In genomic region chr17:34388513-34388912, GRCm38 (mm10) we compare ENCODE assay signal across 10 mouse cellular contexts. TPM values are rescaled to one million over a fixed set of nuclear protein-coding genes. Genes with fewer than 3 reads are reported as not detected.
A peak's percentile ranks its signal among the peaks of the same experiment; 100 is the strongest.
DNase-seq lines count a peak whose midpoint lies in the region; ATAC-seq and TF ChIP-seq lines count a peak whose summit lies in the region.
"Had no signal": no experiment of that assay in that cellular context is flagged by ENCODE, and none has a peak within 500 bp of the region (broad histone marks: within the 10 kb centered on the region; RNA-seq: fewer than 3 reads in every experiment).

No protein-coding gene starts in this region.

- dilution Hi-C loops in CH12.LX (cut with MboI; ENCODE audit: extremely low pct_ligation_motif_present, extremely low pct_unique_long_range_greater_than_20kb, low sequenced_read_pairs) = no loop called here

- no peak for ATAC-seq in intestine, postnatal 0 days
- no peak for ATAC-seq in intestine, embryonic 16.5 days

- TF ChIP-seq EP300 in CH12.LX (IDR thresholded peaks at IDR 0.05; ENCODE audit: low read length) = no peak

- H3K4me1 ChIP-seq in intestine, postnatal 0 days (replicated peaks; ENCODE audit: control insufficient read depth, insufficient read depth, low read length) = no peaks in the 10 kb centered on the region
- H3K4me1 ChIP-seq in intestine, embryonic 16.5 days (ENCODE audit: control insufficient read depth, insufficient read depth, low read length) = no peaks in the 10 kb centered on the region
- H3K4me1 ChIP-seq in CH12.LX (ENCODE audit: control insufficient read depth in 1 of 2, insufficient read depth in 2 of 2) = peaks cover 10 to 32% of the 10 kb centered on the region in 2 experiments

- peak; percentile 61 for TF ChIP-seq RAD21 in CH12.LX (IDR thresholded peaks at IDR 0.05; ENCODE audit: low read depth, low read length)

- H3K9me3 ChIP-seq in intestine, postnatal 0 days (ENCODE audit: control insufficient read depth) = no peaks in the 10 kb centered on the region
- no peaks in the 10 kb centered on the region for H3K9me3 ChIP-seq in intestine, embryonic 16.5 days (ENCODE audit: control insufficient read depth, low read length)
- H3K9me3 ChIP-seq in CH12.LX (replicated peaks; ENCODE audit: low read length) = peaks cover 2% of the 10 kb centered on the region
- H3K9me3 ChIP-seq: embryonic facial prominence, embryonic 13.5 days; limb, embryonic 12.5 days had no signal

- TF ChIP-seq CTCF in intestine, postnatal 0 days (IDR thresholded peaks at IDR 0.05; ENCODE audit: low read depth) = peak; percentile 77
- TF ChIP-seq CTCF in CH12.LX (conservative IDR thresholded peaks at IDR 0.05 in 1 of 2, IDR thresholded peaks at IDR 0.05 in 1 of 2; ENCODE audit: low read depth in 2 of 2, low read length in 2 of 2) = peak; percentile 22 to 75; a peak in 3 of 4 replicates

- H3K27ac ChIP-seq in intestine, postnatal 0 days (ENCODE audit: low read depth, low read length) = no peak overlapping the region
- H3K27ac ChIP-seq in intestine, embryonic 16.5 days (ENCODE audit: low read length) = no peak overlapping the region
- no peak overlapping the region for H3K27ac ChIP-seq in CH12.LX (ENCODE audit: insufficient read depth, low read depth)
- H3K27ac ChIP-seq: embryonic facial prominence, embryonic 13.5 days; limb, embryonic 12.5 days had no signal

- H3K9ac ChIP-seq in intestine, postnatal 0 days (ENCODE audit: low read depth, low read length) = no peak overlapping the region
- H3K9ac ChIP-seq in intestine, embryonic 16.5 days (ENCODE audit: low read depth, low read length) = no peak overlapping the region
- no peak overlapping the region for H3K9ac ChIP-seq in CH12.LX (ENCODE audit: insufficient read depth, low read depth)
- H3K9ac ChIP-seq: embryonic facial prominence, embryonic 13.5 days; limb, embryonic 12.5 days had no signal

- H3K4me2 ChIP-seq in intestine, postnatal 0 days (replicated peaks; ENCODE audit: low read depth) = no peak overlapping the region
- no peak overlapping the region for H3K4me2 ChIP-seq in intestine, embryonic 16.5 days (ENCODE audit: low read depth, low read length)
- H3K4me2 ChIP-seq in CH12.LX (ENCODE audit: insufficient read depth, low read depth, poor library complexity, severe bottlenecking) = no peak overlapping the region
- H3K4me2 ChIP-seq: embryonic facial prominence, embryonic 13.5 days; limb, embryonic 12.5 days had no signal

- in situ Hi-C loops in CH12.LX (cut with MboI; ENCODE audit: low pct_ligation_motif_present, low pct_unique_long_range_greater_than_20kb, low sequenced_read_pairs) = no loop called here

- 42% methylated on average over 4 of the region's 4 CpGs for WGBS in intestine, postnatal 0 days
- 41% methylated on average over 4 of the region's 4 CpGs for WGBS in intestine, embryonic 16.5 days

- DNase-seq in CH12.LX (ENCODE audit: extremely low read depth) = peak; percentile 51
- peak; percentile 65 for DNase-seq in adrenal gland, postnatal 10 days
- DNase-seq in induced T-regulatory cell, adult 2 months (ENCODE audit: low read depth) = peak; percentile 64
- DNase-seq in retina, embryonic 14.5 days (ENCODE audit: low spot score) = peak; percentile 43
- no peak for DNase-seq in left cerebral cortex, adult 18-20 months (ENCODE audit: low spot score in 2 of 2)
- DNase-seq in Muller cell, postnatal 12 days (ENCODE audit: inconsistent ontology term) = no peak

- no peak overlapping the region for H3K4me3 ChIP-seq in intestine, postnatal 0 days (ENCODE audit: low read depth, low read length)
- no peak overlapping the region for H3K4me3 ChIP-seq in intestine, embryonic 16.5 days (ENCODE audit: low read length)
- H3K4me3 ChIP-seq in CH12.LX (replicated peaks in 1 of 3; ENCODE audit: low read depth in 2 of 3, low read length in 2 of 3, poor library complexity in 1 of 3) = no peak overlapping the region
- H3K4me3 ChIP-seq: embryonic facial prominence, embryonic 13.5 days; limb, embryonic 12.5 days had no signal

- H3K27me3 ChIP-seq in intestine, postnatal 0 days (replicated peaks; ENCODE audit: control insufficient read depth, insufficient read depth, low read length) = peaks cover 5% of the 10 kb centered on the region; the same call in 1 of the 2 replicates
- no peaks in the 10 kb centered on the region for H3K27me3 ChIP-seq in intestine, embryonic 16.5 days (replicated peaks; ENCODE audit: control insufficient read depth, insufficient read depth, low read length)
- no peaks in the 10 kb centered on the region for H3K27me3 ChIP-seq in CH12.LX (replicated peaks)

- no peak for TF ChIP-seq POLR2A in CH12.LX (IDR thresholded peaks at IDR 0.05; ENCODE audit: low read depth, low read length)

- H3K79me2 ChIP-seq in CH12.LX (replicated peaks; ENCODE audit: control insufficient read depth, extremely low read depth, insufficient read depth, poor library complexity, severe bottlenecking) = no peaks in the 10 kb centered on the region

- H3K36me3 ChIP-seq in intestine, postnatal 0 days (ENCODE audit: control insufficient read depth, insufficient read depth) = peaks cover 8% of the 10 kb centered on the region; the same call in 1 of the 2 replicates
- H3K36me3 ChIP-seq in intestine, embryonic 16.5 days (ENCODE audit: control insufficient read depth, insufficient read depth, low read length) = no peaks in the 10 kb centered on the region
- no peaks in the 10 kb centered on the region for H3K36me3 ChIP-seq in CH12.LX (replicated peaks in 1 of 2; ENCODE audit: control insufficient read depth in 1 of 2, insufficient read depth in 1 of 2, low read length in 1 of 2)
- H3K36me3 ChIP-seq: embryonic facial prominence, embryonic 13.5 days; limb, embryonic 12.5 days had no signal

TF ChIP-seq in CH12.LX, 34 proteins besides CTCF, POLR2A, EP300 and RAD21:
- peak; percentile 80 for TF ChIP-seq SMC3 (IDR thresholded peaks at IDR 0.05; ENCODE audit: low read depth, low read length)
- no peak for TF ChIP-seq ETS1 (conservative IDR thresholded peaks at IDR 0.05; ENCODE audit: low read depth, low read length)
- TF ChIP-seq POLR2AphosphoS2 (IDR thresholded peaks at IDR 0.05; ENCODE audit: low read depth, low read length) = no peak
- no peak for TF ChIP-seq NRF1 (IDR thresholded peaks at IDR 0.05; ENCODE audit: low read depth, low read length)

RNA-seq across cellular contexts. Expression of gene BC051142, which starts 10.1 kb away (rescaled TPM):
- polyA plus RNA-seq in intestine, postnatal 0 days (2015; fragmentation: Nextera tagmentation; extraction: Ambion mirVana) = 1.6 and 1.7 TPM in 2 replicates
- polyA plus RNA-seq in intestine, embryonic 16.5 days (2015; fragmentation: Nextera tagmentation; extraction: Ambion mirVana) = 0.81 and 1.2 TPM in 2 replicates
- total RNA-seq in CH12.LX (2012; rRNA removed) (not detected in 2 replicates), CH12.LX (2014; rRNA removed) (0.28 TPM in 1 of 2 replicates, not detected in the other)
- 0.83 and 1.0 TPM in 2 replicates for polyA plus RNA-seq in CH12.LX (2012; ENCODE audit: insufficient read length, low read depth)
- 1 to 10 TPM; 1.5 to 3.6 TPM for total RNA-seq in adrenal gland, postnatal 10 days (2021)
- 1 to 10 TPM; 2.1 to 4.4 TPM for total RNA-seq in left cerebral cortex, adult 18-20 months (2021)

RNA-seq across cellular contexts. Expression of gene Btnl1, which starts 11.6 kb away (rescaled TPM):
- 114 and 119 TPM in 2 replicates for polyA plus RNA-seq in intestine, postnatal 0 days (2015; fragmentation: Nextera tagmentation; extraction: Ambion mirVana)
- 30.2 and 43.2 TPM in 2 replicates for polyA plus RNA-seq in intestine, embryonic 16.5 days (2015; fragmentation: Nextera tagmentation; extraction: Ambion mirVana)
- total RNA-seq in CH12.LX (2012; rRNA removed) (0.08 TPM in 1 of 2 replicates, not detected in the other), CH12.LX (2014; rRNA removed) (0.14 TPM in 1 of 2 replicates, not detected in the other)
- polyA plus RNA-seq in CH12.LX (2012; ENCODE audit: insufficient read length, low read depth) = 0.11 TPM in 1 of 2 replicates, not detected in the other
- total RNA-seq in adrenal gland, postnatal 10 days (2021) = not detected
- total RNA-seq in left cerebral cortex, adult 18-20 months (2021) = not detected
- polyA plus RNA-seq: embryonic facial prominence, embryonic 13.5 days; limb, embryonic 12.5 days had no signal

RNA-seq across cellular contexts. Expression of gene Btnl2, which starts 33.9 kb away (rescaled TPM):
- 43.0 and 43.4 TPM in 2 replicates for polyA plus RNA-seq in intestine, postnatal 0 days (2015; fragmentation: Nextera tagmentation; extraction: Ambion mirVana)
- polyA plus RNA-seq in intestine, embryonic 16.5 days (2015; fragmentation: Nextera tagmentation; extraction: Ambion mirVana) = 10.6 and 16.0 TPM in 2 replicates
- total RNA-seq in CH12.LX (2012; rRNA removed) (1.1 and 1.2 TPM in 2 replicates), CH12.LX (2014; rRNA removed) (1.9 and 2.0 TPM in 2 replicates)
- 4.8 and 5.6 TPM in 2 replicates for polyA plus RNA-seq in CH12.LX (2012; ENCODE audit: insufficient read length, low read depth)
- under 1 TPM; 0.48 to 0.66 TPM for total RNA-seq in adrenal gland, postnatal 10 days (2021)
- under 1 TPM; 0.63 to 0.68 TPM for total RNA-seq in left cerebral cortex, adult 18-20 months (2021)
- polyA plus RNA-seq: limb, embryonic 12.5 days had no signal

Comparison
In these comparisons a context has a peak if more than half of its experiments do, and no peak if none do; other contexts are left out.
1. DNase-seq: peak in CH12.LX (single experiment), adrenal gland, postnatal 10 days (single experiment), induced T-regulatory cell, adult 2 months (single experiment) and retina, embryonic 14.5 days (single experiment); none in left cerebral cortex, adult 18-20 months (0 of 2) and Muller cell, postnatal 12 days (single experiment).